Mouse (Mus musculus) heart, embryonic 15.5 days (tissue): ENCODE measurements around the gene Fgfr3. TPM values are rescaled to one million over a fixed set of nuclear protein-coding genes. Genes with fewer than 3 reads are reported as not detected.

Experiments used
- ATAC-seq: fragments of 200-750 bp; cut with Nextera tagmentation; replicated peaks from 2 replicates; pipeline ENCODE4 v1.8.0; 2017; ENCODE audit warnings: low read depth, moderate TSS enrichment; ENCODE audit not compliant: insufficient number of reproducible peaks, insufficient read depth, low FRiP score
- H3K27ac ChIP-seq: fragments of 300-500 bp; sonication (generic); 2 replicates; pipeline ENCODE4 v1.5.1; 2015; ENCODE audit warnings: mild to moderate bottlenecking, inconsistent platforms
- H3K27me3 ChIP-seq: fragments of 300-500 bp; sonication (generic); 2 replicates; pipeline ENCODE4 v1.6.1; 2015; ENCODE audit warnings: inconsistent platforms
- H3K36me3 ChIP-seq: fragments of 300-500 bp; sonication (generic); 2 replicates; pipeline ENCODE4 v1.6.1; 2015; ENCODE audit warnings: mild to moderate bottlenecking, inconsistent platforms
- H3K4me1 ChIP-seq: fragments of 300-500 bp; sonication (generic); replicated peaks from 2 replicates; pipeline ENCODE4 v1.6.1; 2015; ENCODE audit warnings: inconsistent platforms
- H3K4me2 ChIP-seq: fragments of 300-500 bp; sonication (generic); 2 replicates; pipeline ENCODE4 v1.6.1; 2015; ENCODE audit warnings: inconsistent platforms, mild to moderate bottlenecking, moderate library complexity
- H3K4me3 ChIP-seq: fragments of 300-500 bp; sonication (generic); 2 replicates; pipeline ENCODE4 v1.5.1; 2015; ENCODE audit warnings: mild to moderate bottlenecking, inconsistent platforms
- H3K9ac ChIP-seq: fragments of 300-500 bp; sonication (generic); 2 replicates; pipeline ENCODE4 v1.6.1; 2015; ENCODE audit warnings: mild to moderate bottlenecking, inconsistent platforms
- H3K9me3 ChIP-seq: fragments of 300-500 bp; sonication (generic); replicated peaks from 2 replicates; pipeline ENCODE4 v1.6.1; 2016; ENCODE audit warnings: inconsistent platforms
- WGBS: fragments of 180-500 bp; shearing (Covaris S2); methylation state at CpG from one replicate; pipeline ENCODE4 v1.1.7; 2015; ENCODE audit warnings: mixed read lengths; 5-methylcytosine and 5-hydroxymethylcytosine counted together
- polyA plus RNA-seq: library from polyadenylated mRNA; unstranded; fragments of >200 nt; fragmentation: Nextera tagmentation; extraction: Ambion mirVana; gene quantifications from 2 replicates; pipeline ENCODE4 v1.2.1, GENCODE M21; 2015

The Fgfr3 gene
- polyA plus RNA-seq, 1 experiment from 2014 or later: 4.0 TPM

GRCm38 (mm10) chr5:33782999-33783390 is 61.5 kb downstream of the Fgfr3 start:
- ATAC-seq: peak; percentile 51
- Histone ChIP-seq H3K27me3 (no peaks in the 10 kb centered on the region), H3K4me3 (peak overlapping the region; percentile 98), H3K9ac (peak overlapping the region; percentile 92), H3K9me3 (no peaks in the 10 kb centered on the region), H3K4me2 (peak overlapping the region; percentile 76), H3K27ac (peak overlapping the region; percentile 91), H3K4me1 (peaks cover 20% of the 10 kb centered on the region), H3K36me3 (no peaks in the 10 kb centered on the region)
- 10% methylated on average over 6 of the region's 6 CpGs for WGBS

Other genes with a start within 250 kb of the Fgfr3 start
- 45.3 and 51.4 TPM in 2 replicates for gene Fam53a, start 92.0 kb upstream of the Fgfr3 start, polyA plus RNA-seq
- gene Gm9903, start 91.7 kb upstream of the Fgfr3 start, polyA plus RNA-seq: 0.74 and 1.0 TPM in 2 replicates
- gene Slbp, start 69.1 kb upstream of the Fgfr3 start, polyA plus RNA-seq: 99.3 and 113 TPM in 2 replicates
- gene Tacc3, start 63.5 kb upstream of the Fgfr3 start, polyA plus RNA-seq: 107 and 117 TPM in 2 replicates
- gene Tmem129, start 63.3 kb upstream of the Fgfr3 start, polyA plus RNA-seq: 29.5 and 37.6 TPM in 2 replicates
- 40.5 and 49.5 TPM in 2 replicates for gene Letm1, start 61.1 kb downstream of the Fgfr3 start, polyA plus RNA-seq
- gene Nsd2, start 99.1 kb downstream of the Fgfr3 start, polyA plus RNA-seq: 25.3 and 28.3 TPM in 2 replicates
- 24.6 and 33.9 TPM in 2 replicates for gene Nelfa, start 214.7 kb downstream of the Fgfr3 start, polyA plus RNA-seq